Mouse (Mus musculus) B cell, adult 2 months (primary cell): ENCODE measurements around the gene Tm7sf2.

ENCODE experiments used
- DNase-seq, 2 experiments: peaks; one replicate each; pipeline ENCODE4 v3.0.0; 2022

Tm7sf2 gene

GRCm38 (mm10) chr19:6040002-6040401, 28.2 kb downstream of the Tm7sf2 start:
- DNase-seq, result peak in 1 of 2 experiments; percentile 35

- DNase-seq, result no peak
Measured at GRCm38 (mm10) chr19:6038326-6038725, 29.8 kb downstream of the Tm7sf2 start.

- DNase-seq, result no peak
Measured at GRCm38 (mm10) chr19:6037695-6038094, 30.5 kb downstream of the Tm7sf2 start.

- DNase-seq, result no peak
Measured at GRCm38 (mm10) chr19:6035966-6036585, 32.1 kb downstream of the Tm7sf2 start.

- no peak for DNase-seq
Measured at GRCm38 (mm10) chr19:6030520-6031280, 37.5 kb downstream of the Tm7sf2 start.

- no peak for DNase-seq
Measured at GRCm38 (mm10) chr19:6029426-6029825, 38.7 kb downstream of the Tm7sf2 start.

- DNase-seq, result no peak
Measured at GRCm38 (mm10) chr19:6028991-6029390, 39.2 kb downstream of the Tm7sf2 start.

GRCm38 (mm10) chr19:6023930-6024329, 44.2 kb downstream of the Tm7sf2 start:
- DNase-seq, result no peak

GRCm38 (mm10) chr19:6023059-6023458, 45.1 kb downstream of the Tm7sf2 start:
- DNase-seq, result no peak

- DNase-seq, result no peak
Measured at GRCm38 (mm10) chr19:6020276-6020675, 47.9 kb downstream of the Tm7sf2 start.

GRCm38 (mm10) chr19:6018142-6019089, 49.8 kb downstream of the Tm7sf2 start:
- DNase-seq, result peak; percentile 93 to 94

- peak; percentile 15 to 24 for DNase-seq
Measured at GRCm38 (mm10) chr19:6016532-6016931, 51.6 kb downstream of the Tm7sf2 start.

- DNase-seq, result peak; percentile 59 to 63
Measured at GRCm38 (mm10) chr19:6015511-6016315, 52.5 kb downstream of the Tm7sf2 start, which contains the start of gene Capn1. Capn1 (minus strand) TSS chr19:6015897.

GRCm38 (mm10) chr19:6014991-6015510, 53.1 kb downstream of the Tm7sf2 start:
- DNase-seq, result peak; percentile 25 to 32

- DNase-seq, result no peak
Measured at GRCm38 (mm10) chr19:6013691-6014090, 54.5 kb downstream of the Tm7sf2 start.
